Mouse (Mus musculus): ENCODE measurements around the gene Cdh13. TPM values are rescaled to one million over a fixed set of nuclear protein-coding genes. Genes with fewer than 3 reads are reported as not detected.

Gene Cdh13
- polyA plus RNA-seq, 1 experiment from 2014 or later, result 37.1 TPM

DNA sequence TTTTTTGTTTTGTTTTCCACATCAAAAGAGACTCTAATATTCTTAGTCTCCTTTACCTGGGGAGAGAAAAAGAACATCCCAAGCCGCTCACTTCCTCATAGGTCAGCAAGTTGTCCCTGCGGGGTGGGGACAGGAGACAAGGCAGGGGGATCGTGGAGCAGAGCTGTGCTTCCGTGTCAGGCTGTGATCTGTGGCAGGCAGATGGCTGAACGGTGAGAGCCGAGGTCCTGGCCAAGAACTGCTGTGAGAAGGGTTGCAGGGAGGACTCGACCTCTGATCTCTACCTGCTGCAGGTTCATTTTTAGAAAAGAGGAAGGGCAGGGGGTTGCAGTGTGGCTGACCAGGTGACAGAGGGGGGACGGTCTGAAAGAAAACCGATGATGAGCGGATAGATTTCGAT lies 749.9 kb downstream of the Cdh13 start:
- WGBS (ENCODE audit: insufficient replicate concordance), result 84% methylated on average over 11 of the region's 11 CpGs

DNA sequence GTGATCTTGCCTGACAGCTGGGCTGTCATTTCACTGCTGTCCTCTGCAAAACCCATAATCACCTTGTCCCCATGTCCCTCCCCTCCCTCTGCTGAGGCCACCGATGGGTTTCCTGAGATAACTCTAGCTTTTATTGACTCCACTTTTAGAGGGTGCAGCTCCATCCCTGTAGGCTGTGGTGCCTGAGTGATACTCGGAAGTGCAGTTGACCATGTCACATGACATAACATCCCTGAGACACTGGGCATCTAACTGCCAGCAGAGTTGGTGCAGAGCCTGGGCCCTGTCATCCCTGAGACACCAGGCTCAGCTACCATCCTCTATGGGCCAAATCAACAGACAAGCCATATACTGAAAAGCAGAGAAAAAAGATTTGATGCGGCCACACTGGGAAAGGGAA lies 750.5 kb downstream of the Cdh13 start:
- Histone ChIP-seq H3K36me3 (ENCODE audit: control insufficient read depth, insufficient read depth, low read length) (no peaks in the 10 kb centered on the region), H3K4me1 (ENCODE audit: control insufficient read depth, insufficient read depth, low read length) (no peaks in the 10 kb centered on the region), H3K4me3 (ENCODE audit: low read depth, low read length) (no peak overlapping the region), H3K9me3 (replicated peaks; ENCODE audit: control insufficient read depth, low read length) (0 out of 2 replicates have a peak, but pooled peaks cover 3% of the 10 kb centered on the region), H3K4me2 (no peak overlapping the region), H3K27me3 (ENCODE audit: control insufficient read depth, insufficient read depth, low read length) (no peaks in the 10 kb centered on the region), H3K9ac (ENCODE audit: low read depth, low read length) (no peak overlapping the region), H3K27ac (ENCODE audit: low read depth, low read length) (no peak overlapping the region)
- no peak for ATAC-seq (replicated peaks; ENCODE audit: insufficient number of reproducible peaks, low FRiP score, low TSS enrichment)
- WGBS (ENCODE audit: insufficient replicate concordance), result 68% methylated on average over 3 of the region's 3 CpGs

More for the DNA sequence above, 749.9 kb downstream of the Cdh13 start:
- no peak overlapping the region for H3K4me3 ChIP-seq (ENCODE audit: low read depth, low read length)
- H3K36me3 ChIP-seq (ENCODE audit: control insufficient read depth, insufficient read depth, low read length), result no peaks in the 10 kb centered on the region
- ATAC-seq (replicated peaks; ENCODE audit: insufficient number of reproducible peaks, low FRiP score, low TSS enrichment), result no peak
- no peak overlapping the region for H3K9ac ChIP-seq (ENCODE audit: low read depth, low read length)
- H3K4me1 ChIP-seq (ENCODE audit: control insufficient read depth, insufficient read depth, low read length), result no peaks in the 10 kb centered on the region
- H3K27ac ChIP-seq (ENCODE audit: low read depth, low read length), result no peak overlapping the region
- no peak overlapping the region for H3K4me2 ChIP-seq
- H3K27me3 ChIP-seq (ENCODE audit: control insufficient read depth, insufficient read depth, low read length), result no peaks in the 10 kb centered on the region
- H3K9me3 ChIP-seq (replicated peaks; ENCODE audit: control insufficient read depth, low read length), result 0 out of 2 replicates have a peak, but pooled peaks cover 3% of the 10 kb centered on the region

DNA sequence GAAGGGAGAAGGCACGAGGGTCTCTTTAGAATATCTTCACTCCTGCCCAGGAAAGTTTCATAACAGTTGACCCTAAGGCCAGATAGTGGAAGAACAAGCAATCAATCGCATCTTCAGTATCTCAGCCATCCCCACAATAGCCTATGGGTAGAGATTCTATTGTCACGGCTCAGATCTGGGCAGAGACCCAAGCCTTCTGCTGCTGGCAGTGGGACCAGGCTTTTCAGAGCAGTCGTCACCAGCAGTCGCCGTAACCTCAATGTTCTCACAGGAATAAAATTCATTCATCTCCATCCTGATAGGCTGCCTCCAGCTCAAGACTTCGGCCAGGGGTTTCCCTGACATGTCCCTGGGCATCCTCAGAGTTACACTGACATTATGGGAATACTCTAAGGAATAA lies 751.6 kb downstream of the Cdh13 start:
- Histone ChIP-seq H3K4me2 (no peak overlapping the region), H3K9me3 (replicated peaks; ENCODE audit: control insufficient read depth, low read length) (no peaks in the 10 kb centered on the region), H3K4me1 (ENCODE audit: control insufficient read depth, insufficient read depth, low read length) (no peaks in the 10 kb centered on the region), H3K27me3 (ENCODE audit: control insufficient read depth, insufficient read depth, low read length) (no peaks in the 10 kb centered on the region), H3K4me3 (ENCODE audit: low read depth, low read length) (no peak overlapping the region), H3K27ac (ENCODE audit: low read depth, low read length) (no peak overlapping the region), H3K9ac (ENCODE audit: low read depth, low read length) (no peak overlapping the region), H3K36me3 (ENCODE audit: control insufficient read depth, insufficient read depth, low read length) (no peaks in the 10 kb centered on the region)
- ATAC-seq (replicated peaks; ENCODE audit: insufficient number of reproducible peaks, low FRiP score, low TSS enrichment), result no peak
- WGBS (ENCODE audit: insufficient replicate concordance), result 86% methylated on average over 7 of the region's 7 CpGs

DNA sequence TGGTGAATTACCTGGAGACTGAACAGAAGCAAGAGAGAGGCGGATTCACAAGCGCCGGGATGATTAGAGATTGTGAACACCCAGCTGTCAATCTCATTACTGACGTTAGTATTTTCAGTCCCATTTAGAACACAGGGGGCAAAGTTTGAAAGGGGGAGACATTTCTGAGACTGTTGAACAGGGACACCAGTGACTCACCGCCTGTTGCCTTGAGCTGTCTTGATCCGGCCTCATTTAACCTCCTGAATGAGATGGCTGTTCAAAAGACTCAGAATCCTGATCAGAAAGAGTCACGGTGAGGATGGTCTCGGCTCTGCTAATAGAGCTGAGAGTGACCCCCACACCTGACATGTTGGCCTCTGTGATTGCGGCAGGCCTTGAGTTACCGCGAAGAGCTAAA lies 754.0 kb downstream of the Cdh13 start:
- Histone ChIP-seq H3K36me3 (ENCODE audit: control insufficient read depth, insufficient read depth, low read length) (no peaks in the 10 kb centered on the region), H3K27me3 (ENCODE audit: control insufficient read depth, insufficient read depth, low read length) (no peaks in the 10 kb centered on the region), H3K4me1 (ENCODE audit: control insufficient read depth, insufficient read depth, low read length) (no peaks in the 10 kb centered on the region), H3K27ac (ENCODE audit: low read depth, low read length) (no peak overlapping the region), H3K9ac (ENCODE audit: low read depth, low read length) (no peak overlapping the region), H3K4me2 (no peak overlapping the region), H3K4me3 (ENCODE audit: low read depth, low read length) (no peak overlapping the region), H3K9me3 (replicated peaks; ENCODE audit: control insufficient read depth, low read length) (no peaks in the 10 kb centered on the region)
- no peak for ATAC-seq (replicated peaks; ENCODE audit: insufficient number of reproducible peaks, low FRiP score, low TSS enrichment)
- WGBS (ENCODE audit: insufficient replicate concordance), result 90% methylated on average over 11 of the region's 11 CpGs

DNA sequence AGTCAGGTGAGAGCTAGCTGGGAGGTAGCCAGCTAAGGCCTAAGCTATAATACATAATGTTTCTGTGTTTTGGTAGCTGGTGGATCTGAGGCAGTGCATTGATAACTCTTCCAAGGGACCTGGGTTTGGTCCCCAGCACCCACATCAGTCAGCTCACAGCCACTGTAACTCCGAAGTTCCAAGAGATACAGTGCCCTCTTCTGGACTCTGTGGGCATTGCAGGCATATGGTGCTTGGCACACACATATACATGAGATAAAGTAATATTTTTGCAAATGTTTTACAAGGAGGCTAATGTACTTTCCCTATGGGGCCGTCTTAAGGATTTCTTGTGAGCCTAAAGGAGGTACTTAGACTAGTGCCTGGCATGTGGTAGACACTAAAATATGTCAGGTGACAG lies 755.8 kb downstream of the Cdh13 start:
- Histone ChIP-seq H3K4me2 (no peak overlapping the region), H3K36me3 (ENCODE audit: control insufficient read depth, insufficient read depth, low read length) (no peaks in the 10 kb centered on the region), H3K9me3 (replicated peaks; ENCODE audit: control insufficient read depth, low read length) (no peaks in the 10 kb centered on the region; the same call in 1 of the 2 replicates), H3K9ac (ENCODE audit: low read depth, low read length) (no peak overlapping the region), H3K4me1 (ENCODE audit: control insufficient read depth, insufficient read depth, low read length) (no peaks in the 10 kb centered on the region), H3K4me3 (ENCODE audit: low read depth, low read length) (no peak overlapping the region), H3K27me3 (ENCODE audit: control insufficient read depth, insufficient read depth, low read length) (no peaks in the 10 kb centered on the region), H3K27ac (ENCODE audit: low read depth, low read length) (no peak overlapping the region)
- WGBS (ENCODE audit: insufficient replicate concordance), result 70% methylated on average over 2 of the region's 2 CpGs
- no peak for ATAC-seq (replicated peaks; ENCODE audit: insufficient number of reproducible peaks, low FRiP score, low TSS enrichment)

DNA sequence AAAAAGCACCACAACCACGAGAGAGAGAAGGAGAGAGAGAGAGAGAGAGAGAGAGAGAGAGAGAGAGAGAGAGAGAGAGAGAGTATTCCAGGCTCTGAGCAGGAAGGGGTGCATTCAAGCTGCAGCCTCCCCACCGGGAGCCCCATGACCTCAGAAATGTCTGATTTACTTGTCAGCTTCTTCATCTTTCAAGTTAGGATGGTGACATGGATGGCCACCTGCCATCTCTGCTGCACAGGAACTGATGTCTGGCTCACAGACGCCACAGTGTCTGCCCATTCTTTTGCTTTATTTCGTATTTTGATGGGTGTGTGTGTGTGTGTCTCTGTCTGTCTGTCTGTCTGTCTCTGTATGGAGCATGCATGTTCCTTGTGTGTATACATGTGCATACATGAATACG lies 774.3 kb downstream of the Cdh13 start:
- H3K4me3 ChIP-seq (ENCODE audit: low read depth, low read length), result no peak overlapping the region
- H3K36me3 ChIP-seq (ENCODE audit: control insufficient read depth, insufficient read depth, low read length), result no peaks in the 10 kb centered on the region
- H3K9ac ChIP-seq (ENCODE audit: low read depth, low read length), result no peak overlapping the region
- WGBS (ENCODE audit: insufficient replicate concordance), result 74% methylated on average over 5 of the region's 5 CpGs
- H3K27ac ChIP-seq (ENCODE audit: low read depth, low read length), result no peak overlapping the region
- ATAC-seq (replicated peaks; ENCODE audit: insufficient number of reproducible peaks, low FRiP score, low TSS enrichment), result no peak
- no peaks in the 10 kb centered on the region for H3K9me3 ChIP-seq (replicated peaks; ENCODE audit: control insufficient read depth, low read length)
- no peaks in the 10 kb centered on the region for H3K27me3 ChIP-seq (ENCODE audit: control insufficient read depth, insufficient read depth, low read length)
- no peaks in the 10 kb centered on the region for H3K4me1 ChIP-seq (ENCODE audit: control insufficient read depth, insufficient read depth, low read length)
- H3K4me2 ChIP-seq, result no peak overlapping the region

DNA sequence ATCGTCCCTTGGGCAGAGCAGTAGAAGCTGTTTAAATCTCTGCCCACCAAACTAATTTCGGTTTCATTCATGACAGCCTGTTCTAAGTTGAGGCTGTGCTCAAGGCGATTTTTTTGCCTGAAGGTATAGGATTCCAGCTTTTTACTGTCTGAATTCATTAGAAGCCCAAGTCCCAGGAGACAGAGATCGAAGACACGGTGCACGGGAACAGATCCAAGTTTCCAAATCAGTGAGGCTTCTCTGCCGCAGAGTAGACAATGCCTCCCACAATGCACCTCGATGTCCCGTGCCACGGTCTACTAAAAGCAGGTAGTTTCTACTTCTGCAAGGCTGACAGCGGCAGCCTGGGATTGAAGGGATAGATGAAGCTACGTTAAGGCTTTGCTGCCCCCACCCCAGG lies 778.1 kb downstream of the Cdh13 start:
- ATAC-seq (replicated peaks; ENCODE audit: insufficient number of reproducible peaks, low FRiP score, low TSS enrichment), result no peak

DNA sequence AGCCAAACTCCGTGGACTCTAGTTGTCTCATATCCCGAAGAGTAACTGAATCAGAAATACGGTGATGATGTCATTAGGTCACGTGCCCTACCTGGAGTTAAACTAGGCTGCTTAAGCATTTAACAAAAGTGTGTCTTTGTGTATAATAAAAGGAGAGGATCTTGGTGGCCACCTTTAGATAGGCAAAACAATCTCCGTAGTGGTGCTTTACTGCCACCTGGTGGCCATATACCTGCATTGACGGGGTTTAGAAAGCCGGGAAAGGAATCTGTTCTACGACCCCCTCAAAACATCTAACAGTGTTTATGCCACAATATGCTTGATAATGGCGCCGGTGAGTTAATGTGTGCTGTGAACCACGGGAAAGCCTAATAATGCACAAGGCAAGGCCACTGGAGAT lies 781.0 kb downstream of the Cdh13 start:
- H3K27ac ChIP-seq (ENCODE audit: low read depth, low read length), result no peak overlapping the region
- no peaks in the 10 kb centered on the region for H3K9me3 ChIP-seq (replicated peaks; ENCODE audit: control insufficient read depth, low read length)
- H3K27me3 ChIP-seq (ENCODE audit: control insufficient read depth, insufficient read depth, low read length), result no peaks in the 10 kb centered on the region
- no peak overlapping the region for H3K9ac ChIP-seq (ENCODE audit: low read depth, low read length)
- no peaks in the 10 kb centered on the region for H3K36me3 ChIP-seq (ENCODE audit: control insufficient read depth, insufficient read depth, low read length)
- H3K4me1 ChIP-seq (ENCODE audit: control insufficient read depth, insufficient read depth, low read length), result no peaks in the 10 kb centered on the region
- H3K4me3 ChIP-seq (ENCODE audit: low read depth, low read length), result no peak overlapping the region
- ATAC-seq (replicated peaks; ENCODE audit: insufficient number of reproducible peaks, low FRiP score, low TSS enrichment), result no peak
- H3K4me2 ChIP-seq, result peak overlapping the region; percentile 20; the same call in 1 of the 2 replicates
- WGBS (ENCODE audit: insufficient replicate concordance), result 19% methylated on average over 11 of the region's 11 CpGs

More for the DNA sequence above, 778.1 kb downstream of the Cdh13 start:
- no peaks in the 10 kb centered on the region for H3K9me3 ChIP-seq (replicated peaks; ENCODE audit: control insufficient read depth, low read length)
- no peak overlapping the region for H3K9ac ChIP-seq (ENCODE audit: low read depth, low read length)
- no peak overlapping the region for H3K4me3 ChIP-seq (ENCODE audit: low read depth, low read length)
- H3K27me3 ChIP-seq (ENCODE audit: control insufficient read depth, insufficient read depth, low read length), result no peaks in the 10 kb centered on the region
- H3K4me1 ChIP-seq (ENCODE audit: control insufficient read depth, insufficient read depth, low read length), result no peaks in the 10 kb centered on the region
- no peak overlapping the region for H3K4me2 ChIP-seq
- no peaks in the 10 kb centered on the region for H3K36me3 ChIP-seq (ENCODE audit: control insufficient read depth, insufficient read depth, low read length)
- WGBS (ENCODE audit: insufficient replicate concordance), result 82% methylated on average over 12 of the region's 12 CpGs
- H3K27ac ChIP-seq (ENCODE audit: low read depth, low read length), result no peak overlapping the region

DNA sequence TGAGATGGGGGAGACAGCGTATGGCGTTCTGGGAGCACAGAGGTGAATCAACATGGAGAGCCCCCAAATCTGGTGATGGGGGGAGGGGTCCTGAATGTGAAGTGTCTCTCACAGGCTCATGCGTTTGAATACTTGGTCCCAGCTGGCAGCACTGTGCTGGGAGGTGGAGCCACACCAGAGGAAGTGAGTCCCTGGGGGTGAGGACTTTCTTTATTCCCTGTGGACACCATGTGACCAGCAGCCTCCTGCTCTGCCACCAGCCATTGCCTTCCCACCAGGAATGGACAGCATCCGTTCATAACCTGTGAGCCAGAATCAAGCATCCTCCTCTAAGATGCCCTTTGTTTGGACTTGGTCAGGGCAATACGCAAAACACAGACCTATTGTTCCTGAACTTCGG lies 788.8 kb downstream of the Cdh13 start:
- H3K4me3 ChIP-seq (ENCODE audit: low read depth, low read length), result no peak overlapping the region
- H3K4me2 ChIP-seq, result no peak overlapping the region
- no peaks in the 10 kb centered on the region for H3K9me3 ChIP-seq (replicated peaks; ENCODE audit: control insufficient read depth, low read length)
- H3K27me3 ChIP-seq (ENCODE audit: control insufficient read depth, insufficient read depth, low read length), result no peaks in the 10 kb centered on the region
- no peak for ATAC-seq (replicated peaks; ENCODE audit: insufficient number of reproducible peaks, low FRiP score, low TSS enrichment)
- no peak overlapping the region for H3K27ac ChIP-seq (ENCODE audit: low read depth, low read length)
- 80% methylated on average over 6 of the region's 6 CpGs for WGBS (ENCODE audit: insufficient replicate concordance)
- H3K9ac ChIP-seq (ENCODE audit: low read depth, low read length), result no peak overlapping the region
- H3K4me1 ChIP-seq (ENCODE audit: control insufficient read depth, insufficient read depth, low read length), result no peaks in the 10 kb centered on the region
- H3K36me3 ChIP-seq (ENCODE audit: control insufficient read depth, insufficient read depth, low read length), result no peaks in the 10 kb centered on the region
